Mouse (Mus musculus) hindbrain, postnatal 0 days (tissue): Measurements from ENCODE around the gene Cript. TPM values are rescaled to one million over a fixed set of nuclear protein-coding genes. Genes with fewer than 3 reads are reported as not detected.
A peak's percentile ranks its signal among the peaks of the same experiment; 100 is the strongest.

Experiments used
- ATAC-seq: fragments of 200-750 bp; cut with Nextera tagmentation; 2 replicates; pipeline ENCODE4 v1.8.0; 2017; ENCODE audit warnings: mild to moderate bottlenecking, moderate TSS enrichment, moderate library complexity
- DNase-seq: peaks from one replicate; pipeline ENCODE4 v3.0.0-alpha.2; 2015; ENCODE audit warnings: low spot score
- H3K27ac ChIP-seq: fragments of 300-500 bp; sonication (generic); 2 replicates; pipeline ENCODE4 v1.5.1; 2014; ENCODE audit warnings: mild to moderate bottlenecking
- H3K27me3 ChIP-seq: fragments of 300-500 bp; sonication (generic); 2 replicates; pipeline ENCODE4 v1.6.1; 2014; ENCODE audit warnings: low read length, mixed read lengths; ENCODE audit not compliant: insufficient read depth
- H3K36me3 ChIP-seq: fragments of 300-500 bp; sonication (generic); 2 replicates; pipeline ENCODE4 v1.6.1; 2014; ENCODE audit warnings: low read length, mixed read lengths; ENCODE audit not compliant: insufficient read depth
- H3K4me1 ChIP-seq: fragments of 300-500 bp; sonication (generic); 2 replicates; pipeline ENCODE4 v1.6.1; 2014; ENCODE audit warnings: antibody characterized with exemption, low read length, mixed read lengths; ENCODE audit not compliant: insufficient read depth
- H3K4me2 ChIP-seq: fragments of 300-500 bp; sonication (generic); 2 replicates; pipeline ENCODE4 v1.6.1; 2014; ENCODE audit warnings: low read depth, mild to moderate bottlenecking, low read length, moderate library complexity, mixed read lengths
- H3K4me3 ChIP-seq: fragments of 300-500 bp; sonication (generic); 2 replicates; pipeline ENCODE4 v1.5.1; 2014; ENCODE audit warnings: low read length
- H3K9ac ChIP-seq: fragments of 300-500 bp; sonication (generic); replicated peaks from 2 replicates; pipeline ENCODE4 v1.6.1; 2014; ENCODE audit warnings: mild to moderate bottlenecking, low read length, moderate library complexity, mixed read lengths
- H3K9me3 ChIP-seq: fragments of 300-500 bp; sonication (generic); 2 replicates; pipeline ENCODE4 v1.6.1; 2016; ENCODE audit warnings: low read length, mixed read lengths
- CTCF ChIP-seq: IDR thresholded peaks from 2 replicates; pipeline ENCODE4 v1.5.1; 2016; ENCODE audit warnings: antibody characterized with exemption, control low read depth, low read depth
- WGBS: fragments of 180-500 bp; shearing (Covaris S2); extraction: QIAGEN DNeasy Blood & Tissue Kit; methylation state at CpG from one replicate; pipeline ENCODE4 v1.1.7; 2014; 5-methylcytosine and 5-hydroxymethylcytosine counted together
- polyA plus RNA-seq: library from polyadenylated mRNA; unstranded; fragments of >200 nt; fragmentation: Nextera tagmentation; extraction: Ambion mirVana; gene quantifications from 2 replicates; pipeline ENCODE4 v1.2.1, GENCODE M21; 2015
- total RNA-seq: library from RNA; depleted of rRNA; stranded (reverse); fragments of >200 nt; gene quantifications from 2 replicates; pipeline ENCODE4 v1.2.3, GENCODE M21; 2014

Gene Cript
- total and polyA plus RNA-seq, 2 experiments from 2014 or later, result 37.3 to 184 TPM

- WGBS, result 55% methylated on average over 13 of the region's 13 CpGs
- 0 out of 2 replicates have a peak overlapping the region, but pooled peaks have one; percentile 8 for H3K27ac ChIP-seq
- peak; percentile 62; the same call in 1 of the 2 replicates for ATAC-seq
- no peak overlapping the region for H3K4me2 ChIP-seq
- no peak overlapping the region for H3K9ac ChIP-seq
- peak; percentile 74 for DNase-seq
- no peak for TF ChIP-seq CTCF
- H3K4me3 ChIP-seq, result no peak overlapping the region
- H3K4me1 ChIP-seq, result no peaks in the 10 kb centered on the region
- no peaks in the 10 kb centered on the region for H3K27me3 ChIP-seq
- H3K9me3 ChIP-seq, result no peaks in the 10 kb centered on the region
- no peaks in the 10 kb centered on the region; the same call in 1 of the 2 replicates for H3K36me3 ChIP-seq
Measured at GRCm38 (mm10) chr17:87011301-87012019, 13.9 kb upstream of the Cript start.

GRCm38 (mm10) chr17:87019692-87020091, 5.7 kb upstream of the Cript start:
- no peak for ATAC-seq

GRCm38 (mm10) chr17:87024491-87025242, 683 bp upstream of the Cript start:
- no peak for TF ChIP-seq CTCF
- Histone ChIP-seq H3K27me3 (no peaks in the 10 kb centered on the region), H3K4me3 (peak overlapping the region; percentile 89), H3K27ac (no peak overlapping the region), H3K9me3 (no peaks in the 10 kb centered on the region), H3K4me1 (peaks cover 8% of the 10 kb centered on the region), H3K4me2 (peak overlapping the region; percentile 98), H3K36me3 (no peaks in the 10 kb centered on the region), H3K9ac (peak overlapping the region; percentile 68)
- ATAC-seq (peak; percentile 78; the same call in 1 of the 2 replicates), DNase-seq (peak; percentile 15)
- WGBS, result under 1% methylated on average over 55 of the region's 55 CpGs

More at GRCm38 (mm10) chr17:87019692-87020091, 5.7 kb upstream of the Cript start:
- H3K27ac ChIP-seq, result no peak overlapping the region
- H3K4me3 ChIP-seq, result no peak overlapping the region
- DNase-seq, result no peak
- no peak for TF ChIP-seq CTCF
- H3K9ac ChIP-seq, result no peak overlapping the region
- H3K4me1 ChIP-seq, result 0 out of 2 replicates have a peak, but pooled peaks cover 3% of the 10 kb centered on the region
- no peaks in the 10 kb centered on the region for H3K27me3 ChIP-seq
- H3K4me2 ChIP-seq, result no peak overlapping the region
- 91% methylated on average over 5 of the region's 5 CpGs for WGBS
- no peaks in the 10 kb centered on the region for H3K9me3 ChIP-seq
- 0 out of 2 replicates have a peak, but pooled peaks cover 4% of the 10 kb centered on the region for H3K36me3 ChIP-seq

GRCm38 (mm10) chr17:87036141-87037073, 11.1 kb downstream of the Cript start:
- 62% methylated on average over 10 of the region's 10 CpGs for WGBS
- DNase-seq (peak; percentile 64), ATAC-seq (no peak)
- Histone ChIP-seq H3K36me3 (peaks cover 14% of the 10 kb centered on the region; the same call in 1 of the 2 replicates), H3K27me3 (no peaks in the 10 kb centered on the region), H3K27ac (no peak overlapping the region), H3K9me3 (no peaks in the 10 kb centered on the region), H3K4me3 (no peak overlapping the region), H3K4me2 (no peak overlapping the region), H3K9ac (no peak overlapping the region), H3K4me1 (no peaks in the 10 kb centered on the region)
- peak; percentile 73 for TF ChIP-seq CTCF

GRCm38 (mm10) chr17:87038496-87038895, 13.1 kb downstream of the Cript start:
- Histone ChIP-seq H3K27me3 (no peaks in the 10 kb centered on the region), H3K36me3 (0 out of 2 replicates have a peak, but pooled peaks cover 14% of the 10 kb centered on the region), H3K4me3 (no peak overlapping the region), H3K4me2 (no peak overlapping the region), H3K27ac (no peak overlapping the region), H3K9ac (no peak overlapping the region), H3K4me1 (no peaks in the 10 kb centered on the region), H3K9me3 (no peaks in the 10 kb centered on the region)
- ATAC-seq (no peak), DNase-seq (no peak)
- WGBS, result 93% methylated on average over 5 of the region's 5 CpGs
- no peak for TF ChIP-seq CTCF

- 64% methylated on average over 19 of the region's 19 CpGs for WGBS
- H3K4me2 ChIP-seq, result no peak overlapping the region
- no peak overlapping the region for H3K9ac ChIP-seq
- no peaks in the 10 kb centered on the region for H3K9me3 ChIP-seq
- H3K27me3 ChIP-seq, result no peaks in the 10 kb centered on the region
- H3K4me3 ChIP-seq, result no peak overlapping the region
- ATAC-seq (no peak), DNase-seq (no peak)
- H3K4me1 ChIP-seq, result no peaks in the 10 kb centered on the region
- H3K36me3 ChIP-seq, result no peaks in the 10 kb centered on the region
- no peak for TF ChIP-seq CTCF
- no peak overlapping the region for H3K27ac ChIP-seq
Measured at GRCm38 (mm10) chr17:87041739-87042138, 16.4 kb downstream of the Cript start.
